Mouse (Mus musculus): ENCODE data around the gene Slc2a2. TPM values are rescaled to one million over a fixed set of nuclear protein-coding genes. Genes with fewer than 3 reads are reported as not detected.

Gene Slc2a2
- not detected in 2 replicates for polyA plus RNA-seq (2011; ENCODE audit: insufficient read depth, insufficient read length, low read depth, missing spikeins)

GRCm38 (mm10) chr3:28697797-28698196, at the start of gene Slc2a2:
TSS of gene Slc2a2 (plus strand) at chr3:28697903.
- no peaks in the 10 kb centered on the region for H3K27me3 ChIP-seq (ENCODE audit: control insufficient read depth, insufficient read depth, low read length, poor library complexity, severe bottlenecking)
- H3K4me3 ChIP-seq (ENCODE audit: low read depth, low read length) = no peak within 1 kb of the TSS
- no peaks in the 10 kb centered on the region for H3K4me1 ChIP-seq (ENCODE audit: control insufficient read depth, insufficient read depth, low read length)
- no peaks in the 10 kb centered on the region for H3K9me3 ChIP-seq (replicated peaks; ENCODE audit: control insufficient read depth, insufficient read depth, low read length, poor library complexity, severe bottlenecking)
- H3K36me3 ChIP-seq (ENCODE audit: control insufficient read depth, insufficient read depth, low read length, poor library complexity, severe bottlenecking) = no peaks in the 10 kb centered on the region
- no peak for TF ChIP-seq EP300 (IDR thresholded peaks at IDR 0.05; ENCODE audit: insufficient read depth, low read depth, low read length)
- no peak for TF ChIP-seq POLR2A (IDR thresholded peaks at IDR 0.05; ENCODE audit: insufficient read depth, low read length)
- TF ChIP-seq CTCF (IDR thresholded peaks at IDR 0.05; ENCODE audit: low read depth, low read length) = no peak
- no peak within 1 kb of the TSS for H3K27ac ChIP-seq (ENCODE audit: insufficient read depth, low read length)
- H3K9ac ChIP-seq (ENCODE audit: low read depth, poor library complexity, severe bottlenecking) = no peak within 1 kb of the TSS

- Histone ChIP-seq H3K27ac (ENCODE audit: insufficient read depth, low read length) (no peak overlapping the region), H3K36me3 (ENCODE audit: control insufficient read depth, insufficient read depth, low read length, poor library complexity, severe bottlenecking) (no peaks in the 10 kb centered on the region), H3K9ac (ENCODE audit: low read depth, poor library complexity, severe bottlenecking) (no peak overlapping the region), H3K4me3 (ENCODE audit: low read depth, low read length) (no peak overlapping the region), H3K4me1 (ENCODE audit: control insufficient read depth, insufficient read depth, low read length) (peaks cover 1% of the 10 kb centered on the region), H3K27me3 (ENCODE audit: control insufficient read depth, insufficient read depth, low read length, poor library complexity, severe bottlenecking) (no peaks in the 10 kb centered on the region; the same call in 1 of the 2 replicates), H3K9me3 (replicated peaks; ENCODE audit: control insufficient read depth, insufficient read depth, low read length, poor library complexity, severe bottlenecking) (no peaks in the 10 kb centered on the region)
- TF ChIP-seq CTCF (IDR thresholded peaks at IDR 0.05; ENCODE audit: low read depth, low read length) = no peak
- TF ChIP-seq EP300 (IDR thresholded peaks at IDR 0.05; ENCODE audit: insufficient read depth, low read depth, low read length) = no peak
- TF ChIP-seq POLR2A (IDR thresholded peaks at IDR 0.05; ENCODE audit: insufficient read depth, low read length) = no peak
These were observed 45.1 kb upstream of the Slc2a2 start for GRCm38 (mm10) chr3:28652574-28652973.

GRCm38 (mm10) chr3:28653043-28653442, 44.7 kb upstream of the Slc2a2 start:
- Histone ChIP-seq H3K4me1 (ENCODE audit: control insufficient read depth, insufficient read depth, low read length) (peaks cover 1% of the 10 kb centered on the region), H3K9ac (ENCODE audit: low read depth, poor library complexity, severe bottlenecking) (no peak overlapping the region), H3K27me3 (ENCODE audit: control insufficient read depth, insufficient read depth, low read length, poor library complexity, severe bottlenecking) (no peaks in the 10 kb centered on the region; the same call in 1 of the 2 replicates), H3K27ac (ENCODE audit: insufficient read depth, low read length) (no peak overlapping the region), H3K4me3 (ENCODE audit: low read depth, low read length) (no peak overlapping the region), H3K36me3 (ENCODE audit: control insufficient read depth, insufficient read depth, low read length, poor library complexity, severe bottlenecking) (no peaks in the 10 kb centered on the region), H3K9me3 (replicated peaks; ENCODE audit: control insufficient read depth, insufficient read depth, low read length, poor library complexity, severe bottlenecking) (no peaks in the 10 kb centered on the region)
- no peak for TF ChIP-seq EP300 (IDR thresholded peaks at IDR 0.05; ENCODE audit: insufficient read depth, low read depth, low read length)
- TF ChIP-seq POLR2A (IDR thresholded peaks at IDR 0.05; ENCODE audit: insufficient read depth, low read length) = no peak
- TF ChIP-seq CTCF (IDR thresholded peaks at IDR 0.05; ENCODE audit: low read depth, low read length) = no peak

- H3K9ac ChIP-seq (ENCODE audit: low read depth, poor library complexity, severe bottlenecking) = no peak overlapping the region
- H3K27ac ChIP-seq (ENCODE audit: insufficient read depth, low read length) = no peak overlapping the region
- H3K9me3 ChIP-seq (replicated peaks; ENCODE audit: control insufficient read depth, insufficient read depth, low read length, poor library complexity, severe bottlenecking) = no peaks in the 10 kb centered on the region
- H3K27me3 ChIP-seq (ENCODE audit: control insufficient read depth, insufficient read depth, low read length, poor library complexity, severe bottlenecking) = no peaks in the 10 kb centered on the region; the same call in 1 of the 2 replicates
- H3K4me1 ChIP-seq (ENCODE audit: control insufficient read depth, insufficient read depth, low read length) = peaks cover 1% of the 10 kb centered on the region
- no peaks in the 10 kb centered on the region for H3K36me3 ChIP-seq (ENCODE audit: control insufficient read depth, insufficient read depth, low read length, poor library complexity, severe bottlenecking)
- no peak for TF ChIP-seq POLR2A (IDR thresholded peaks at IDR 0.05; ENCODE audit: insufficient read depth, low read length)
- TF ChIP-seq CTCF (IDR thresholded peaks at IDR 0.05; ENCODE audit: low read depth, low read length) = no peak
- TF ChIP-seq EP300 (IDR thresholded peaks at IDR 0.05; ENCODE audit: insufficient read depth, low read depth, low read length) = no peak
- no peak overlapping the region for H3K4me3 ChIP-seq (ENCODE audit: low read depth, low read length)
These were observed 43.0 kb upstream of the Slc2a2 start for GRCm38 (mm10) chr3:28654740-28655139.

GRCm38 (mm10) chr3:28658349-28658748, 39.4 kb upstream of the Slc2a2 start:
- H3K4me3 ChIP-seq (ENCODE audit: low read depth, low read length) = no peak overlapping the region
- H3K9me3 ChIP-seq (replicated peaks; ENCODE audit: control insufficient read depth, insufficient read depth, low read length, poor library complexity, severe bottlenecking) = no peaks in the 10 kb centered on the region
- no peaks in the 10 kb centered on the region; the same call in 1 of the 2 replicates for H3K27me3 ChIP-seq (ENCODE audit: control insufficient read depth, insufficient read depth, low read length, poor library complexity, severe bottlenecking)
- TF ChIP-seq EP300 (IDR thresholded peaks at IDR 0.05; ENCODE audit: insufficient read depth, low read depth, low read length) (no peak), POLR2A (IDR thresholded peaks at IDR 0.05; ENCODE audit: insufficient read depth, low read length) (no peak), CTCF (IDR thresholded peaks at IDR 0.05; ENCODE audit: low read depth, low read length) (no peak)
- H3K27ac ChIP-seq (ENCODE audit: insufficient read depth, low read length) = no peak overlapping the region
- no peak overlapping the region for H3K9ac ChIP-seq (ENCODE audit: low read depth, poor library complexity, severe bottlenecking)
- no peaks in the 10 kb centered on the region for H3K36me3 ChIP-seq (ENCODE audit: control insufficient read depth, insufficient read depth, low read length, poor library complexity, severe bottlenecking)
- H3K4me1 ChIP-seq (ENCODE audit: control insufficient read depth, insufficient read depth, low read length) = no peaks in the 10 kb centered on the region

GRCm38 (mm10) chr3:28680851-28681250, 16.9 kb upstream of the Slc2a2 start:
- TF ChIP-seq CTCF (IDR thresholded peaks at IDR 0.05; ENCODE audit: low read depth, low read length) (no peak), POLR2A (IDR thresholded peaks at IDR 0.05; ENCODE audit: insufficient read depth, low read length) (no peak), EP300 (IDR thresholded peaks at IDR 0.05; ENCODE audit: insufficient read depth, low read depth, low read length) (no peak)
- Histone ChIP-seq H3K4me1 (ENCODE audit: control insufficient read depth, insufficient read depth, low read length) (no peaks in the 10 kb centered on the region), H3K36me3 (ENCODE audit: control insufficient read depth, insufficient read depth, low read length, poor library complexity, severe bottlenecking) (no peaks in the 10 kb centered on the region), H3K27me3 (ENCODE audit: control insufficient read depth, insufficient read depth, low read length, poor library complexity, severe bottlenecking) (no peaks in the 10 kb centered on the region), H3K9ac (ENCODE audit: low read depth, poor library complexity, severe bottlenecking) (no peak overlapping the region), H3K9me3 (replicated peaks; ENCODE audit: control insufficient read depth, insufficient read depth, low read length, poor library complexity, severe bottlenecking) (no peaks in the 10 kb centered on the region), H3K27ac (ENCODE audit: insufficient read depth, low read length) (no peak overlapping the region), H3K4me3 (ENCODE audit: low read depth, low read length) (no peak overlapping the region)
